Mouse (Mus musculus) forebrain, postnatal 0 days (tissue): Measurements from ENCODE around the gene Krt32. TPM values are rescaled to one million over a fixed set of nuclear protein-coding genes. Genes with fewer than 3 reads are reported as not detected.
A peak's percentile ranks its signal among the peaks of the same experiment; 100 is the strongest.

Experiments used
- ATAC-seq: fragments of 200-750 bp; cut with Nextera tagmentation; 2 replicates; pipeline ENCODE4 v1.8.0; 2017; ENCODE audit warnings: mild to moderate bottlenecking, moderate library complexity
- DNase-seq: peaks from one replicate; pipeline ENCODE4 v3.0.0-alpha.2; 2015
- H3K27ac ChIP-seq: fragments of 300-500 bp; sonication (generic); 2 replicates; pipeline ENCODE4 v1.5.1; 2014; ENCODE audit warnings: low read depth, mild to moderate bottlenecking, antibody characterized with exemption, low read length, moderate library complexity, mixed read lengths
- H3K27me3 ChIP-seq: fragments of 300-500 bp; sonication (generic); 2 replicates; pipeline ENCODE4 v1.6.1; 2014; ENCODE audit warnings: mild to moderate bottlenecking, low read length, mixed read lengths; ENCODE audit not compliant: insufficient read depth
- H3K36me3 ChIP-seq: fragments of 300-500 bp; sonication (generic); 2 replicates; pipeline ENCODE4 v1.6.1; 2014; ENCODE audit warnings: mild to moderate bottlenecking, moderate library complexity; ENCODE audit not compliant: insufficient read depth
- H3K4me1 ChIP-seq: fragments of 300-500 bp; sonication (generic); 2 replicates; pipeline ENCODE4 v1.6.1; 2014; ENCODE audit warnings: antibody characterized with exemption; ENCODE audit not compliant: insufficient read depth
- H3K4me2 ChIP-seq: fragments of 300-500 bp; sonication (generic); 2 replicates; pipeline ENCODE4 v1.6.1; 2014; ENCODE audit warnings: low read depth, mild to moderate bottlenecking, moderate library complexity
- H3K4me3 ChIP-seq: fragments of 300-500 bp; sonication (generic); 2 replicates; pipeline ENCODE4 v1.5.1; 2014; ENCODE audit warnings: low read depth, low read length, mixed read lengths
- H3K9ac ChIP-seq: fragments of 300-500 bp; sonication (generic); 2 replicates; pipeline ENCODE4 v1.6.1; 2014; ENCODE audit warnings: mild to moderate bottlenecking
- H3K9me3 ChIP-seq: fragments of 300-500 bp; sonication (generic); 2 replicates; pipeline ENCODE4 v1.6.1; 2016; ENCODE audit warnings: low read length
- CTCF ChIP-seq: sonication (generic); IDR thresholded peaks from 2 replicates; pipeline ENCODE4 v1.5.1; 2016; ENCODE audit warnings: antibody characterized with exemption, control low read depth, low read depth
- WGBS: fragments of 180-500 bp; shearing (Covaris S2); extraction: QIAGEN DNeasy Blood & Tissue Kit; methylation state at CpG from one replicate; pipeline ENCODE4 v1.1.7; 2014; 5-methylcytosine and 5-hydroxymethylcytosine counted together
- polyA plus RNA-seq: library from polyadenylated mRNA; unstranded; fragments of >200 nt; fragmentation: Nextera tagmentation; extraction: Ambion mirVana; gene quantifications from 2 replicates; pipeline ENCODE4 v1.2.1, GENCODE M21; 2015
- total RNA-seq: library from RNA; depleted of rRNA; stranded (reverse); fragments of >200 nt; gene quantifications from 2 replicates; pipeline ENCODE4 v1.2.3, GENCODE M21; 2014; rRNA removed

The Krt32 gene
- total RNA-seq (not detected in 2 replicates), polyA plus RNA-seq (not detected in 2 replicates)

- ATAC-seq, result no peak
- no peak within 1 kb of the TSS for H3K4me2 ChIP-seq
- no peaks in the 10 kb centered on the region for H3K4me1 ChIP-seq
- DNase-seq, result no peak
- no peaks in the 10 kb centered on the region for H3K27me3 ChIP-seq
- H3K9ac ChIP-seq, result no peak within 1 kb of the TSS
- H3K27ac ChIP-seq, result no peak within 1 kb of the TSS
- H3K36me3 ChIP-seq, result no peaks in the 10 kb centered on the region
- TF ChIP-seq CTCF, result no peak
- WGBS, result 96% methylated on average over 10 of the region's 10 CpGs
- no peak within 1 kb of the TSS for H3K4me3 ChIP-seq
- no peaks in the 10 kb centered on the region for H3K9me3 ChIP-seq
Observed at GRCm38 (mm10) chr11:100087861-100088260, at the start of gene Krt32. Gene Krt32 (minus strand): TSS chr11:100088226.

DNA sequence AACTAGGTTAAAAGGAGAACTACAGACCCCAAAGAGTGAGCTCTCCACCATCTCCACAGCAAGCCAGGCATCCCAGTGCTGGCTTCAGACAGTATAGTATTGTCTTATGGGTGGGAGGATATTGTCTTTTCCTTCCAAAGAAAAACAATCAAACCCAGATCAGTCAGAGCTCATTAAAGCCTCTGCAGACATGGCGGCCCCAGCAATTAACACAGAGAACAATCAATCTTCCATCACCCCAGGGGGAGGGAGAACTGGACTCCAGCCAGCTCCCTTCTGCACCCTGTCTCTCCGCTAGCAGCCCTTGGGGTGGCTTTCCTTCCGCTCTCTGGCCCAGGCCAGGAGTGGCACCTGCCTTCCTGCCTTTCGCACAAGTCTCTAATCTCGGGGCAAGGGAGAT is 49.7 kb upstream of the Krt32 start:
- no peak overlapping the region for H3K27ac ChIP-seq
- H3K27me3 ChIP-seq, result no peaks in the 10 kb centered on the region
- H3K9ac ChIP-seq, result no peak overlapping the region
- H3K9me3 ChIP-seq, result no peaks in the 10 kb centered on the region
- 24% methylated on average over 5 of the region's 5 CpGs for WGBS
- H3K4me2 ChIP-seq, result no peak overlapping the region
- H3K36me3 ChIP-seq, result no peaks in the 10 kb centered on the region
- no peaks in the 10 kb centered on the region for H3K4me1 ChIP-seq
- TF ChIP-seq CTCF, result no peak
- ATAC-seq (no peak), DNase-seq (peak; percentile 33)
- no peak overlapping the region for H3K4me3 ChIP-seq

- Histone ChIP-seq H3K4me3 (no peak overlapping the region), H3K27ac (no peak overlapping the region), H3K9me3 (no peaks in the 10 kb centered on the region), H3K27me3 (no peaks in the 10 kb centered on the region), H3K4me1 (no peaks in the 10 kb centered on the region), H3K4me2 (no peak overlapping the region), H3K9ac (no peak overlapping the region), H3K36me3 (no peaks in the 10 kb centered on the region)
- WGBS, result 46% methylated on average over 5 of the region's 5 CpGs
- no peak for DNase-seq
- no peak for TF ChIP-seq CTCF
- no peak for ATAC-seq
Observed at GRCm38 (mm10) chr11:100136559-100136958, 48.5 kb upstream of the Krt32 start.

GRCm38 (mm10) chr11:100135731-100136130 is 47.7 kb upstream of the Krt32 start, which contains the start of gene Krt15:
Gene Krt15 (minus strand): TSS chr11:100135928.
- WGBS, result 60% methylated on average over 7 of the region's 7 CpGs
- DNase-seq (no peak), ATAC-seq (no peak)
- Histone ChIP-seq H3K4me2 (no peak within 1 kb of the TSS), H3K4me3 (no peak within 1 kb of the TSS), H3K4me1 (no peaks in the 10 kb centered on the region), H3K36me3 (no peaks in the 10 kb centered on the region), H3K9me3 (no peaks in the 10 kb centered on the region), H3K27me3 (no peaks in the 10 kb centered on the region), H3K9ac (no peak within 1 kb of the TSS), H3K27ac (no peak within 1 kb of the TSS)
- TF ChIP-seq CTCF, result no peak

GRCm38 (mm10) chr11:100124901-100125300 is 36.9 kb upstream of the Krt32 start:
- WGBS, result 82% methylated on average over 7 of the region's 7 CpGs
- Histone ChIP-seq H3K4me2 (no peak overlapping the region), H3K4me1 (no peaks in the 10 kb centered on the region), H3K4me3 (no peak overlapping the region), H3K36me3 (no peaks in the 10 kb centered on the region), H3K27ac (no peak overlapping the region), H3K9ac (no peak overlapping the region), H3K9me3 (no peaks in the 10 kb centered on the region), H3K27me3 (no peaks in the 10 kb centered on the region)
- ATAC-seq (no peak), DNase-seq (no peak)
- no peak for TF ChIP-seq CTCF

GRCm38 (mm10) chr11:100121466-100121865 is 33.4 kb upstream of the Krt32 start, which contains the start of gene Krt13:
Gene Krt13 (minus strand): TSS chr11:100121566.
- ATAC-seq, result no peak
- Histone ChIP-seq H3K4me2 (no peak within 1 kb of the TSS), H3K27ac (no peak within 1 kb of the TSS), H3K36me3 (no peaks in the 10 kb centered on the region), H3K27me3 (no peaks in the 10 kb centered on the region), H3K9ac (no peak within 1 kb of the TSS), H3K4me3 (no peak within 1 kb of the TSS), H3K4me1 (no peaks in the 10 kb centered on the region), H3K9me3 (no peaks in the 10 kb centered on the region)
- TF ChIP-seq CTCF, result no peak
- no peak for DNase-seq
- 86% methylated on average over 3 of the region's 3 CpGs for WGBS

- ATAC-seq (no peak), DNase-seq (no peak)
- no peak for TF ChIP-seq CTCF
- Histone ChIP-seq H3K27me3 (no peaks in the 10 kb centered on the region), H3K27ac (no peak overlapping the region), H3K9me3 (no peaks in the 10 kb centered on the region), H3K4me2 (no peak overlapping the region), H3K4me1 (no peaks in the 10 kb centered on the region), H3K9ac (no peak overlapping the region), H3K4me3 (no peak overlapping the region), H3K36me3 (no peaks in the 10 kb centered on the region)
- 89% methylated on average over 5 of the region's 5 CpGs for WGBS
Observed at GRCm38 (mm10) chr11:100120331-100120730, 32.3 kb upstream of the Krt32 start.

GRCm38 (mm10) chr11:100113742-100114029 is 25.7 kb upstream of the Krt32 start:
- Histone ChIP-seq H3K4me2 (no peak overlapping the region), H3K9ac (no peak overlapping the region), H3K4me3 (no peak overlapping the region), H3K36me3 (no peaks in the 10 kb centered on the region), H3K9me3 (no peaks in the 10 kb centered on the region), H3K27ac (no peak overlapping the region), H3K4me1 (no peaks in the 10 kb centered on the region), H3K27me3 (no peaks in the 10 kb centered on the region)
- 95% methylated on average over 2 of the region's 2 CpGs for WGBS
- TF ChIP-seq CTCF, result no peak
- ATAC-seq (no peak), DNase-seq (no peak)
